Mouse (Mus musculus) forebrain, embryonic 14.5 days (tissue): ENCODE results near the gene Ankef1. TPM values are rescaled to one million over a fixed set of nuclear protein-coding genes. Genes with fewer than 3 reads are reported as not detected.

ENCODE experiments used
- ATAC-seq: fragments of 200-750 bp; cut with Nextera tagmentation; 2 replicates; pipeline ENCODE4 v1.8.0; 2017; ENCODE audit warnings: mild to moderate bottlenecking, moderate library complexity
- DNase-seq: peaks from one replicate; pipeline ENCODE4 v3.0.0-alpha.2; 2015; ENCODE audit warnings: low spot score
- H3K27ac ChIP-seq: fragments of 300-500 bp; sonication (generic); 2 replicates; pipeline ENCODE4 v1.5.1; 2014; ENCODE audit warnings: low read depth, mild to moderate bottlenecking, control low read depth, low read length, moderate library complexity
- H3K27me3 ChIP-seq: fragments of 300-500 bp; sonication (generic); replicated peaks from 2 replicates; pipeline ENCODE4 v1.6.1; 2014; ENCODE audit warnings: low read length, control low read depth, mixed read lengths; ENCODE audit not compliant: control insufficient read depth, insufficient read depth
- H3K36me3 ChIP-seq: fragments of 300-500 bp; sonication (generic); 2 replicates; pipeline ENCODE4 v1.6.1; 2014; ENCODE audit warnings: low read length, control low read depth; ENCODE audit not compliant: control insufficient read depth, insufficient read depth
- H3K4me1 ChIP-seq: fragments of 300-500 bp; sonication (generic); 2 replicates; pipeline ENCODE4 v1.6.1; 2014; ENCODE audit warnings: antibody characterized with exemption, low read length, control low read depth; ENCODE audit not compliant: control insufficient read depth, insufficient read depth
- H3K4me2 ChIP-seq: fragments of 300-500 bp; sonication (generic); 2 replicates; pipeline ENCODE4 v1.6.1; 2014; ENCODE audit warnings: mild to moderate bottlenecking, control low read depth, low read length
- H3K4me3 ChIP-seq: fragments of 300-500 bp; sonication (generic); 2 replicates; pipeline ENCODE4 v1.5.1; 2014; ENCODE audit warnings: low read depth, low read length, control low read depth
- H3K9ac ChIP-seq: fragments of 300-500 bp; sonication (generic); 2 replicates; pipeline ENCODE4 v1.6.1; 2014; ENCODE audit warnings: mild to moderate bottlenecking, low read length, control low read depth, moderate library complexity
- H3K9me3 ChIP-seq: fragments of 300-500 bp; sonication (generic); replicated peaks from 2 replicates; pipeline ENCODE4 v1.6.1; 2016; ENCODE audit warnings: low read length, control low read depth, mixed read lengths; ENCODE audit not compliant: control insufficient read depth
- WGBS: fragments of 180-500 bp; shearing (Covaris S2); extraction: QIAGEN DNeasy Blood & Tissue Kit; methylation state at CpG from one replicate; pipeline ENCODE4 v1.1.7; 2014; 5-methylcytosine and 5-hydroxymethylcytosine counted together
- polyA plus RNA-seq: library from polyadenylated mRNA; unstranded; fragments of >200 nt; fragmentation: Nextera tagmentation; extraction: Ambion mirVana; gene quantifications from 2 replicates; pipeline ENCODE4 v1.2.1, GENCODE M21; 2014

Ankef1 gene
- polyA plus RNA-seq, 1 experiment from 2014 or later, result 0.69 TPM

GRCm38 (mm10) chr2:136486986-136487385 lies 14.7 kb upstream of the Ankef1 start:
- ATAC-seq (no peak), DNase-seq (no peak)
- no peaks in the 10 kb centered on the region for H3K27me3 ChIP-seq
- no peaks in the 10 kb centered on the region; the same call in 1 of the 2 replicates for H3K4me1 ChIP-seq
- no peaks in the 10 kb centered on the region for H3K36me3 ChIP-seq
- H3K27ac ChIP-seq, result no peak overlapping the region
- H3K9me3 ChIP-seq, result no peaks in the 10 kb centered on the region
- WGBS, result 78% methylated on average over 5 of the region's 5 CpGs
- no peak overlapping the region for H3K4me3 ChIP-seq
- H3K4me2 ChIP-seq, result no peak overlapping the region
- no peak overlapping the region for H3K9ac ChIP-seq

GRCm38 (mm10) chr2:136511073-136511472 lies 9.4 kb downstream of the Ankef1 start:
- Histone ChIP-seq H3K27me3 (no peaks in the 10 kb centered on the region), H3K36me3 (no peaks in the 10 kb centered on the region), H3K4me3 (no peak overlapping the region), H3K4me2 (no peak overlapping the region), H3K9ac (no peak overlapping the region), H3K9me3 (no peaks in the 10 kb centered on the region), H3K27ac (no peak overlapping the region), H3K4me1 (peaks cover 3% of the 10 kb centered on the region; the same call in 1 of the 2 replicates)
- 4% methylated on average over 5 of the region's 5 CpGs for WGBS
- ATAC-seq (peak; percentile 62; the same call in 1 of the 2 replicates), DNase-seq (peak; percentile 59)

GRCm38 (mm10) chr2:136511756-136512155 lies 10.0 kb downstream of the Ankef1 start:
- ATAC-seq (no peak; the same call in 1 of the 2 replicates), DNase-seq (no peak)
- Histone ChIP-seq H3K4me3 (no peak overlapping the region), H3K9me3 (no peaks in the 10 kb centered on the region), H3K4me2 (no peak overlapping the region), H3K4me1 (peaks cover 3% of the 10 kb centered on the region; the same call in 1 of the 2 replicates), H3K27ac (no peak overlapping the region), H3K36me3 (no peaks in the 10 kb centered on the region), H3K27me3 (no peaks in the 10 kb centered on the region), H3K9ac (no peak overlapping the region)
- 47% methylated on average over 4 of the region's 4 CpGs for WGBS

- no peak for DNase-seq
- H3K4me1 ChIP-seq, result peaks cover 3% of the 10 kb centered on the region; the same call in 1 of the 2 replicates
- H3K9me3 ChIP-seq, result no peaks in the 10 kb centered on the region
- no peak for ATAC-seq
- H3K36me3 ChIP-seq, result no peaks in the 10 kb centered on the region
- H3K4me3 ChIP-seq, result no peak overlapping the region
- 93% methylated on average over 5 of the region's 5 CpGs for WGBS
- H3K4me2 ChIP-seq, result no peak overlapping the region
- H3K27ac ChIP-seq, result no peak overlapping the region
- no peaks in the 10 kb centered on the region for H3K27me3 ChIP-seq
- H3K9ac ChIP-seq, result no peak overlapping the region
These were observed 11.1 kb downstream of the Ankef1 start for GRCm38 (mm10) chr2:136512802-136513201.

- no peak for ATAC-seq
- Histone ChIP-seq H3K4me1 (peaks cover 3% of the 10 kb centered on the region; the same call in 1 of the 2 replicates), H3K4me3 (no peak overlapping the region), H3K4me2 (no peak overlapping the region), H3K27ac (no peak overlapping the region), H3K27me3 (no peaks in the 10 kb centered on the region), H3K9ac (no peak overlapping the region), H3K36me3 (no peaks in the 10 kb centered on the region), H3K9me3 (no peaks in the 10 kb centered on the region)
- DNase-seq, result no peak
- WGBS, result 73% methylated on average over 3 of the region's 3 CpGs
These were observed 12.1 kb downstream of the Ankef1 start for GRCm38 (mm10) chr2:136513806-136514205.

GRCm38 (mm10) chr2:136515501-136515900 lies 13.8 kb downstream of the Ankef1 start:
- 82% methylated on average over 2 of the region's 2 CpGs for WGBS
- H3K4me1 ChIP-seq, result peaks cover 3% of the 10 kb centered on the region; the same call in 1 of the 2 replicates
- no peak for ATAC-seq
- H3K36me3 ChIP-seq, result no peaks in the 10 kb centered on the region
- H3K27ac ChIP-seq, result no peak overlapping the region
- no peak for DNase-seq
- no peaks in the 10 kb centered on the region for H3K27me3 ChIP-seq
- H3K4me2 ChIP-seq, result no peak overlapping the region
- H3K9ac ChIP-seq, result no peak overlapping the region
- H3K9me3 ChIP-seq, result no peaks in the 10 kb centered on the region
- H3K4me3 ChIP-seq, result no peak overlapping the region

- no peak overlapping the region for H3K27ac ChIP-seq
- WGBS, result 80% methylated on average over 7 of the region's 7 CpGs
- H3K9ac ChIP-seq, result no peak overlapping the region
- H3K4me3 ChIP-seq, result no peak overlapping the region
- no peaks in the 10 kb centered on the region for H3K36me3 ChIP-seq
- no peak for DNase-seq
- H3K4me2 ChIP-seq, result no peak overlapping the region
- H3K27me3 ChIP-seq, result no peaks in the 10 kb centered on the region
- H3K4me1 ChIP-seq, result no peaks in the 10 kb centered on the region
- no peaks in the 10 kb centered on the region for H3K9me3 ChIP-seq
- no peak for ATAC-seq
These were observed 27.2 kb downstream of the Ankef1 start for GRCm38 (mm10) chr2:136528937-136529336.

GRCm38 (mm10) chr2:136532033-136532432 lies 30.3 kb downstream of the Ankef1 start:
- H3K4me3 ChIP-seq, result peak overlapping the region; percentile 39
- H3K4me2 ChIP-seq, result peak overlapping the region; percentile 57
- H3K36me3 ChIP-seq, result no peaks in the 10 kb centered on the region
- H3K9me3 ChIP-seq, result no peaks in the 10 kb centered on the region
- 0 out of 2 replicates have a peak overlapping the region, but pooled peaks have one; percentile 39 for H3K27ac ChIP-seq
- no peaks in the 10 kb centered on the region for H3K27me3 ChIP-seq
- under 1% methylated on average over 23 of the region's 23 CpGs for WGBS
- peak overlapping the region; percentile 66 for H3K9ac ChIP-seq
- ATAC-seq (peak; percentile 100), DNase-seq (peak; percentile 94)
- no peaks in the 10 kb centered on the region for H3K4me1 ChIP-seq

GRCm38 (mm10) chr2:136558020-136558419 lies 56.3 kb downstream of the Ankef1 start:
- Histone ChIP-seq H3K9me3 (no peaks in the 10 kb centered on the region), H3K36me3 (no peaks in the 10 kb centered on the region), H3K4me3 (no peak overlapping the region), H3K4me1 (no peaks in the 10 kb centered on the region), H3K9ac (no peak overlapping the region), H3K4me2 (no peak overlapping the region), H3K27me3 (no peaks in the 10 kb centered on the region), H3K27ac (no peak overlapping the region)
- ATAC-seq (no peak), DNase-seq (peak; percentile 14)
- WGBS, result 71% methylated on average over 5 of the region's 5 CpGs
